Mouse (Mus musculus) G1E (cell line): ENCODE measurements around the gene Nrip2.

Source experiments
- CTCF ChIP-seq: IDR thresholded peaks from 2 replicates; pipeline ENCODE4 v1.5.1; 2012; ENCODE audit warnings: low read depth, low read length, inconsistent platforms, mixed read lengths
- GATA1 ChIP-seq: IDR thresholded peaks from 2 replicates; pipeline ENCODE4 v1.6.1; 2012; ENCODE audit warnings: borderline replicate concordance, low read length, inconsistent platforms, mixed read lengths
- POLR2AphosphoS5 ChIP-seq: IDR thresholded peaks from 2 replicates; pipeline ENCODE4 v1.6.1; 2012; ENCODE audit warnings: low read depth, low read length, inconsistent platforms; ENCODE audit not compliant: insufficient replicate concordance

- TF ChIP-seq CTCF (no peak), GATA1 (no peak), POLR2AphosphoS5 (no peak)
These were observed 9.5 kb downstream of the Nrip2 start for GRCm38 (mm10) chr6:128408544-128409125.
